Mouse (Mus musculus) lung, postnatal 14 days (tissue): ENCODE measurements at regions not wholly inside any gene's neighbourhood (a gene's known extent, or its start where the extent isn't known, plus 50 kb on each side); places are given as distances from the start of the nearest gene placed in this dataset.
A peak's percentile ranks its signal among the peaks of the same experiment; 100 is the strongest.

Experiments
- DNase-seq: peaks from one replicate; pipeline ENCODE4 v3.0.0; 2021

- DNase-seq = no peak
Measured at GRCm38 (mm10) chr10:60936659-60937516, 105.5 kb upstream of the Unc5b start.

DNA sequence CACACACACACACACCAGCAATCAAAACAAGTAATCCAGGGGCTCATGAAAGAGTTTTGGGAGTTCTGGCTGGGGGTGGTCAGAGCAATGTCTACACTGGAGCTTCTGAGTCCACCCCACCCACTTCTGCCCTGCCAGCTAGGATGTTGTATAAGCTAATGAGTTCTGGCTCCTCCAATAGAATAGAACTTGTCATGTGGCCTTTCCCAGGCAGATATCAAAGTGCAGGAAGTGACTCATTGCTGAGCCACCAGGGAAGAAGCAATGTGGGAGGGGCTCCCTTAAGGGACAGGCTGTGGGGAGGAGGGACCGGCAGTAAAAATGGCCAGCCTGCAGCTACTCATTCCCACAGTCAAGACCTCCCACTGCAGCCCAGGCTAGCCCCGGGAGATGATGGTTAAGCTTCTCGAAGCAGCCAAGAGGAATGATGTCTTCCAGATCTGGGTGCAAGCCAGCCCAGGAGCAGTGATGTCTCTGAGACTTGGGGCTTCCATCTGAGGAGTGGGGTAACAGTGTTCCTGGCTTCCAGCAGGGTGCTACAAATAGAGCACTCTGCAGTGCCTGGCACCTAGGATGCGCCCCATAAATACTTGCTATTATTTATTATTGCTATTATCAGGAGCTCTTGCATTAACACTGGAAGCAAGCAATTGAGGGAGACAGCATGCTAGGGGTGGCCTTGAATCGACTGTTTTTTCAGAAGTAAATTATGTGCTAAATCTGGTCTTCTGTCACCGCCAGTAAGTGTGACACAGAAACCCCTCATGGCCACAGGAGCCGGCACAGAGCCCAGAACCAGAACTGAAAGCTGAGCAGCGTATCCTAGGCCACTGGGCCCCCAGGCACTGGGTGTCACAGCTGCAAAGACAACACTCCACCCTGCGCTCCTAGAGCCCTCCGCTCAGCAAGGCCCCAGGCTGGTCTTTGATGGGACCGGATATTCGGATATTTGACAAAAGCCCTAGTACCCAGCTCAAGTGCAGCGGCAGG is 103.2 kb upstream of the Unc5b start:
- peak; percentile 62 for DNase-seq

DNA sequence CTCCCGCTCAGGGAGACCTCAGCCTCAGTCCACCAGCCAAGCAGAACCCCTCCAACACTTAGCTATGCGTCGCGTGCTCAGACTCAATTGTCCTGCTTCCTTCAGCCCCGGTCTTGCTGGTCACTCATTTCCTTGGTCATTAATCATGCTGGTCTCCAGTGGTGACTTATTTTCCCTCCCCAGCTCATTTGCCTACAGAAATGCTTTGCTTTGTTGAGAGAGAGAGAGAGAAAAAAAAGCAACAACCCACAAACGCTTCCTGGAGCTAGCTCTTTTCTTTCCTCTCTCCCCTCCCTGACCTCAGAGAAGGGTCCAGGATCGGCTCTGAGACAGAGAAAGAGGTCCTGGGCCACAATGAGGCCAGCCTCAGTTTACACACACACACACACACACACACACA is 102.5 kb upstream of the Unc5b start:
- DNase-seq = peak; percentile 16

- DNase-seq = no peak
Measured at GRCm38 (mm10) chr10:60932855-60933254, 101.5 kb upstream of the Unc5b start.

DNA sequence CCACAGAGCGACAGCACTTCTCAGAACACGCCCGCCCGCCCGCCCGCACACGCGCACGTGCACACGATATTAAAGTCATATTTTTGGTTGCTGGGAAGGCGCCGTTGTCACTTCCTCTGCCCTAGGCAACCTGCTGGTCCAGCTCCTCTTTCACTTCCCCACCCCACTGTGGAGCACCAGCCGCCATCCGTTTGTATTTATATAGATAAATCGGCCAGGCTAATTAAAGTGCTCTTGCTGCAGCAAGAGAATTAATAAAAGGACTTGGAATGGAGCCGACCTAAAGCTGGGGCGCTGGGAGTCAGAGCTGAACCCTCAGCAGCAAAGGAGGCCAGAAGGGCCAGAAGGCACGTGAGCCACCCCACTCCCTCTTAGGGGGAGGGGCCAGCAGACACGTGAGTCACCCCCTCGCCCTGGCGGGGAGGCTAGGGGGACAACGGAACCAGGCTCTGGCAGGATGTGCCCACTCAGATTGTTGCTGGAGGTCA is 100.6 kb upstream of the Unc5b start:
- no peak for DNase-seq

GRCm38 (mm10) chr10:60928646-60929045 is 97.3 kb upstream of the Unc5b start:
- no peak for DNase-seq

- DNase-seq = no peak
Measured at GRCm38 (mm10) chr10:60928164-60928563, 96.8 kb upstream of the Unc5b start.

GRCm38 (mm10) chr10:60926632-60927031 is 95.3 kb upstream of the Unc5b start:
- DNase-seq = no peak

DNA sequence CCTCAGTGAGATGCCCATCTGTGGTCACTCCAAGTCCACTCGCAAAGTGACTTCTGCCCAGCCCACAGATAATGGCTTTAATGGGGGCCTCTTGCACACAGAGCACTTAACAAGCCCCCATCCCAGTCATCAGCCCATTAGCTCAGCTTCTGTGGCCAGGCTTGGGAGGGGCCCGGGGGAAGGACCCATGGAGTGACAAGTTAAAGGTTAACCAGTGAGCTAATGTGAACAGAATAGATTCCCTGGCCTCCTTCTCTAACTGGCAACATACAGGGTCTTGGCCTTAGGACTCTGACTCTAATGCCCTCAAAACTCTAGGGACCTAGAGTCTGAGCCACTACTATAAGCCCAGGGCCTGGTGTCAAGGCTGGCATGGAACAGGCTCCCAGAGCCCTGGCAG is 94.3 kb upstream of the Unc5b start:
- no peak for DNase-seq

GRCm38 (mm10) chr10:60925198-60925597 is 93.8 kb upstream of the Unc5b start:
- no peak for DNase-seq

DNA sequence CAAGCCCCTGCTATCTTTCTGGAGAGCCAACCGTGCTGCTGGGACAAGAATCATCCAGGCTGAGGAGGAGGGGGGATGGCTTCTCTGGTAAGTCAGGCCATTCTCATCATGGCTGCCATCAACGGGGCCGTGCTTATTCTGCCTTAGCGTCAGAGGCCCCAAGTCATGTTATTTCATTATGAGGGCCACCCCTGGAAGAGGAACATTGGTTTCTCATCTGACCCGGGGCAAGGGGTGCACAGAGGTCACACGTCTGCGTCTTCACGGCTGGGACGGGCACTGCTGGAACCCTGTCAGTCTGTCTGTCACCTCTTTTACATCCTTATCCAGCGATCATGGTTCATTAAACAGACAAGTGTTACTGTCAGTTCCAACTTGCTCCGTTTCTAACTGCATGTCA is 92.4 kb upstream of the Unc5b start:
- no peak for DNase-seq

DNA sequence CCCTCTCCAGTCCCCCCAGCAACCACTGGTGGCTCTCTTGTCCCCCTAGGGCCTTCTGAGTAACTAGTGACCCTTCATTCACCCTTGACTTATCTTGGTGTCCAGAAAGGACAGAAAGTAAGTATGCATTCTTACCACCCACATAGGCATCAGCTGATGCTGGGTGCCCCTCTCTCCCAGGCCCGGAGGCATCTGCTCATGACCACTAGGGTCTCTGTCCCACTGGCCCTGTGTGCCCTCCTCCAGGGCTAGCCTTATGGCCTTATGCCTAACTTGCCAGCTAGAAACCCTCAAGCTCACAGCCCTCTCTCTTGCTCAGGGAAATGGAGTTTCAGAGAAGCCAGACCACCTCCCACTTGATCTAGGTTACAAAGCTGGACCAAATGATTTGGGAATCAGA is 89.2 kb upstream of the Unc5b start:
- DNase-seq = no peak

- DNase-seq = no peak
Measured at GRCm38 (mm10) chr10:60918020-60918419, 86.6 kb upstream of the Unc5b start.

DNA sequence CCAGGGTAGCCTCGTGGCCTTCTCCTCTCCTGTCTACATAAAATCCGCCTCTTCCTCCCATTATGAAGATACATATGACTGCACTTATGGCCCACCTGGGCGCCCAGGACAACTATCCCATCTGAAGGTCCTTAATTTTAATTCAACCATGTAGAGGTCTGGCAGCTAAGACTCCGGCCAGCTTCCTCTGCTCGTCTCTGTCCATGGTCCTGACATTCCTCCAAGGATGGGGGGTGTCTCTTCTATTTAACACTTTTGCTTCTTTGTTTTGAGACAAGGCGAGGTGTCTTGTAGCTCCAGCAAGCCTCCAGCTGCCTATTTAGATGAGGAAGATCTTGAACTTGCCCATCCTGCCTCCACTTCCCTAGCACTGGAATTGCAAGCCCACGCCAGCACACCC is 83.0 kb upstream of the Unc5b start:
- peak; percentile 32 for DNase-seq

GRCm38 (mm10) chr10:60913456-60913900 is 82.1 kb upstream of the Unc5b start:
- DNase-seq = no peak

GRCm38 (mm10) chr10:60904351-60904750 is 73.0 kb upstream of the Unc5b start:
- DNase-seq = no peak

- no peak for DNase-seq
Measured at GRCm38 (mm10) chr10:60900992-60901391, 69.6 kb upstream of the Unc5b start.

GRCm38 (mm10) chr10:60893810-60894147 is 62.4 kb upstream of the Unc5b start:
- DNase-seq = no peak

DNA sequence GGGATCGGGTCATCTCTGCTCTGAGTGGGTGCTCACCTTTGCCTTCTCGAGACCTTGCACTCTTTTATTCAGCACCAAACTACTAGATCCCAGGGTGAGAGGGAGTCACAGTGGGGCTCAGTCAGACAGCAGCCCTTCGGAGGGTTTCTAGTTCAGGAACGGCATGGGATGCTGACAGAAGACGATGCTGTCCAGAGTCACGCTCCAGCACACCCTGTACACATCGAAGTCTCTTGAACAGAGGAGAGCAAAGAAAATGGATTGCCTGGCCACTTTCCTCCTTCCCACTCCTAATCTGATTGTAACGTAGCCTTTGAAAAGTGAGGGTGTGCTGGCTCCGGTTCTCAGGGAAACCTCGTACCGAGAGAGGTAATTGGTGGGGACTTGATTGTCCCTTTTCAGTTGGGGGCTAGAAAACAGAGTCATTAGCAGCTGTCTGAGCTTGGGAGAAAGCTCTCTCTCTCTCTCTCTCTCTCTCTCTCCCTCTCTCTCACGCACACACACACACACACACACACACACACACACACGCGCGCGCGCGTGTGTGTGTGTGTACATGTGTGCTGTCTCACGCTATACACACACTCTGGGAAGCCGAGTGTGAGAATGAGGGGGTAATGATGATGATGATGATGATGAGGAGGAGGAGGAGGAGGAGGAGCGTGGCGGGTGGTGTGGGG is 61.9 kb upstream of the Unc5b start:
- DNase-seq = no peak

DNA sequence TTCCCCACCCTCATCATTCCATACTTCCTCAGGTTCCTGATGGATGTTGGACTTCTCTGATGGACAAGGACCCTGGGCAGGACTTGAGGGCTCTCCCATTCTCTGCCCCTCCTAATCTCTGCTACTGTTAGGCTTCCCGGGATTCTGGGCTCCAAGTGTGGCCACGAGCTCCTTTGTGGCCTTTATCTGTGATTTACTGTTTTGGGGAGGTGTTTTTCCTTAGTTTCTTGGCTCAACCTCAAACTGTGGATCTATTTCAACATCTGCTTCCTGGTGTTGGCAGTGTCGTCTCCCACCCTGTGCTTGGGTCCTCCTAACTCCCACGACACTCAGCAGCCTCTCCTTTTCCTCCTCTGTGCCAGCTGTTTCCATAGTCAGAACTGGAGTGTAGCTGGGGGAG is 61.3 kb upstream of the Unc5b start:
- no peak for DNase-seq

- DNase-seq = no peak
Measured at GRCm38 (mm10) chr10:60891476-60892170, 60.2 kb upstream of the Unc5b start.

DNA sequence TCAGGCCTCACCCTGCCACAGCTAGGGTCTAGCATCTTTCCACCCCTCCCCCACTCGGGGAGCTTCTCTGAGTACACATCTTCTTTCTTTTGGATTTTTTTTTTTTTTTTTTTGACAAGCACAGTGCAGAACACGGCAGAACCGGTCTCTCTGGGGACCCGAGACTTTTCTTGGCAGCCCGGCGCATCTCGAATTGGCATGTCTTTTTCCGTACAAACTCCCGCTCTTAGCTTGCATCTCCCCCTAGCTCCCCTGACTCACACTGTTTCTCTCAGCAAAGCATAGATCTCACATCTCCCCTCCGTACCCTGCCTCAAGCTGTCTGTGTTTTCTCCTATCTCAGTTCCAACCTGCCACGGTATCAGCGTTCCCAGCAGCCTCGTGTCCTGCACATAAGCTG is 58.4 kb upstream of the Unc5b start:
- DNase-seq = no peak
